Mouse (Mus musculus): Measurements from ENCODE around the gene Tsc22d3. TPM values are rescaled to one million over a fixed set of nuclear protein-coding genes. Genes with fewer than 3 reads are reported as not detected.
A peak's percentile ranks its signal among the peaks of the same experiment; 100 is the strongest.

Gene Tsc22d3
- polyA plus RNA-seq, 1 experiment: 14.5 TPM

GRCm38 (mm10) chrX:140526253-140526618 lies 74.2 kb downstream of the Tsc22d3 start:
- no peaks in the 10 kb centered on the region for H3K36me3 ChIP-seq (ENCODE audit: control insufficient read depth, insufficient read depth)
- TF ChIP-seq CEBPB (IDR thresholded peaks at IDR 0.05; ENCODE audit: low read depth) (no peak), CTCF (IDR thresholded peaks at IDR 0.05; ENCODE audit: control insufficient read depth, insufficient read depth, insufficient read length) (no peak), FOSL1 (IDR thresholded peaks at IDR 0.05; ENCODE audit: insufficient read depth, low read length, poor library complexity, severe bottlenecking) (no peak), MYOG (IDR thresholded peaks at IDR 0.05; ENCODE audit: control insufficient read depth, extremely low read depth, insufficient read length) (no peak), MAX (IDR thresholded peaks at IDR 0.05) (no peak), MYOD1 (IDR thresholded peaks at IDR 0.05; ENCODE audit: control insufficient read depth, insufficient read length, low read depth) (no peak)
- H3K27me3 ChIP-seq (ENCODE audit: control insufficient read depth, insufficient read depth, insufficient read length): no peaks in the 10 kb centered on the region
- no peak overlapping the region for H3K4me3 ChIP-seq (ENCODE audit: insufficient read depth, poor library complexity, severe bottlenecking)
- no peaks in the 10 kb centered on the region for H3K79me3 ChIP-seq (ENCODE audit: low read depth)
- no peaks in the 10 kb centered on the region for H3K79me2 ChIP-seq (ENCODE audit: control insufficient read depth, insufficient read depth)
- H3ac ChIP-seq (ENCODE audit: control insufficient read depth, insufficient read length, low read depth): no peak overlapping the region

- TF ChIP-seq MYOD1 (IDR thresholded peaks at IDR 0.05; ENCODE audit: control insufficient read depth, insufficient read length, low read depth) (no peak), MAX (IDR thresholded peaks at IDR 0.05) (no peak), CEBPB (IDR thresholded peaks at IDR 0.05; ENCODE audit: low read depth) (no peak), MYOG (IDR thresholded peaks at IDR 0.05; ENCODE audit: control insufficient read depth, extremely low read depth, insufficient read length) (no peak), USF1 (IDR thresholded peaks at IDR 0.05; ENCODE audit: low read depth) (no peak), FOSL1 (IDR thresholded peaks at IDR 0.05; ENCODE audit: insufficient read depth, low read length, poor library complexity, severe bottlenecking) (no peak), CTCF (IDR thresholded peaks at IDR 0.05; ENCODE audit: control insufficient read depth, insufficient read depth, insufficient read length) (no peak)
- Histone ChIP-seq H3ac (ENCODE audit: control insufficient read depth, insufficient read length, low read depth) (no peak overlapping the region), H3K79me2 (ENCODE audit: control insufficient read depth, insufficient read depth) (no peaks in the 10 kb centered on the region), H3K4me3 (ENCODE audit: insufficient read depth, poor library complexity, severe bottlenecking) (no peak overlapping the region), H3K36me3 (ENCODE audit: control insufficient read depth, insufficient read depth) (no peaks in the 10 kb centered on the region), H3K27me3 (ENCODE audit: control insufficient read depth, insufficient read depth, insufficient read length) (no peaks in the 10 kb centered on the region), H3K79me3 (ENCODE audit: low read depth) (no peaks in the 10 kb centered on the region)
Measured at GRCm38 (mm10) chrX:140525604-140526252, 74.7 kb downstream of the Tsc22d3 start.

- Histone ChIP-seq H3K4me3 (ENCODE audit: insufficient read depth, poor library complexity, severe bottlenecking) (no peak overlapping the region), H3K79me3 (ENCODE audit: low read depth) (no peaks in the 10 kb centered on the region), H3K27me3 (ENCODE audit: control insufficient read depth, insufficient read depth, insufficient read length) (no peaks in the 10 kb centered on the region), H3K36me3 (ENCODE audit: control insufficient read depth, insufficient read depth) (no peaks in the 10 kb centered on the region), H3K79me2 (ENCODE audit: control insufficient read depth, insufficient read depth) (no peaks in the 10 kb centered on the region), H3ac (ENCODE audit: control insufficient read depth, insufficient read length, low read depth) (no peak overlapping the region)
- no peak for TF ChIP-seq MAX (IDR thresholded peaks at IDR 0.05)
- TF ChIP-seq CEBPB (IDR thresholded peaks at IDR 0.05; ENCODE audit: low read depth): no peak
- TF ChIP-seq MYOD1 (IDR thresholded peaks at IDR 0.05; ENCODE audit: control insufficient read depth, insufficient read length, low read depth): no peak
- TF ChIP-seq MYOG (IDR thresholded peaks at IDR 0.05; ENCODE audit: control insufficient read depth, extremely low read depth, insufficient read length): no peak
- no peak for TF ChIP-seq FOSL1 (IDR thresholded peaks at IDR 0.05; ENCODE audit: insufficient read depth, low read length, poor library complexity, severe bottlenecking)
- TF ChIP-seq CTCF (IDR thresholded peaks at IDR 0.05; ENCODE audit: control insufficient read depth, insufficient read depth, insufficient read length): no peak
- no peak for TF ChIP-seq USF1 (IDR thresholded peaks at IDR 0.05; ENCODE audit: low read depth)
Measured at GRCm38 (mm10) chrX:140524231-140524630, 76.2 kb downstream of the Tsc22d3 start.

- TF ChIP-seq MYOD1 (IDR thresholded peaks at IDR 0.05; ENCODE audit: control insufficient read depth, insufficient read length, low read depth): peak; percentile 48
- no peak for TF ChIP-seq MYOG (IDR thresholded peaks at IDR 0.05; ENCODE audit: control insufficient read depth, extremely low read depth, insufficient read length)
- TF ChIP-seq CEBPB (IDR thresholded peaks at IDR 0.05; ENCODE audit: low read depth): no peak
- no peak for TF ChIP-seq FOSL1 (IDR thresholded peaks at IDR 0.05; ENCODE audit: insufficient read depth, low read length, poor library complexity, severe bottlenecking)
- no peak overlapping the region for H3ac ChIP-seq (ENCODE audit: control insufficient read depth, insufficient read length, low read depth)
- H3K79me3 ChIP-seq (ENCODE audit: low read depth): no peaks in the 10 kb centered on the region
- H3K36me3 ChIP-seq (ENCODE audit: control insufficient read depth, insufficient read depth): no peaks in the 10 kb centered on the region
- H3K27me3 ChIP-seq (ENCODE audit: control insufficient read depth, insufficient read depth, insufficient read length): no peaks in the 10 kb centered on the region
- no peaks in the 10 kb centered on the region for H3K79me2 ChIP-seq (ENCODE audit: control insufficient read depth, insufficient read depth)
- H3K4me3 ChIP-seq (ENCODE audit: insufficient read depth, poor library complexity, severe bottlenecking): no peak overlapping the region
Measured at GRCm38 (mm10) chrX:140522071-140522765, 78.2 kb downstream of the Tsc22d3 start.

GRCm38 (mm10) chrX:140520146-140521102 lies 80.0 kb downstream of the Tsc22d3 start:
- H3K4me3 ChIP-seq (ENCODE audit: insufficient read depth, poor library complexity, severe bottlenecking): no peak overlapping the region

More at GRCm38 (mm10) chrX:140520146-140521102, 80.0 kb downstream of the Tsc22d3 start:
- no peak for TF ChIP-seq USF1 (IDR thresholded peaks at IDR 0.05; ENCODE audit: low read depth)
- TF ChIP-seq MAX (IDR thresholded peaks at IDR 0.05): peak; percentile 83
- no peak for TF ChIP-seq CEBPB (IDR thresholded peaks at IDR 0.05; ENCODE audit: low read depth)
- TF ChIP-seq FOSL1 (IDR thresholded peaks at IDR 0.05; ENCODE audit: insufficient read depth, low read length, poor library complexity, severe bottlenecking): no peak
- TF ChIP-seq MYOD1 (IDR thresholded peaks at IDR 0.05; ENCODE audit: control insufficient read depth, insufficient read length, low read depth): peak; percentile 39
- no peak for TF ChIP-seq CTCF (IDR thresholded peaks at IDR 0.05; ENCODE audit: control insufficient read depth, insufficient read depth, insufficient read length)
- no peak for TF ChIP-seq MYOG (IDR thresholded peaks at IDR 0.05; ENCODE audit: control insufficient read depth, extremely low read depth, insufficient read length)
- Histone ChIP-seq H3K27me3 (ENCODE audit: control insufficient read depth, insufficient read depth, insufficient read length) (no peaks in the 10 kb centered on the region), H3ac (ENCODE audit: control insufficient read depth, insufficient read length, low read depth) (no peak overlapping the region), H3K79me3 (ENCODE audit: low read depth) (no peaks in the 10 kb centered on the region), H3K79me2 (ENCODE audit: control insufficient read depth, insufficient read depth) (no peaks in the 10 kb centered on the region), H3K36me3 (ENCODE audit: control insufficient read depth, insufficient read depth) (no peaks in the 10 kb centered on the region)
